8 mouse cellular contexts compared by ENCODE assay signal in genomic region chr11:97328148-97328547, GRCm38 (mm10). TPM values are rescaled to one million over a fixed set of nuclear protein-coding genes. Genes with fewer than 3 reads are reported as not detected.
A peak's percentile ranks its signal among the peaks of the same experiment; 100 is the strongest.
DNase-seq lines count a peak whose midpoint lies in the region; ATAC-seq and TF ChIP-seq lines count a peak whose summit lies in the region.
"Had no signal": no experiment of that assay in that cellular context is flagged by ENCODE, and none has a peak within 500 bp of the region (broad histone marks: within the 10 kb centered on the region; RNA-seq: fewer than 3 reads in every experiment).

No protein-coding gene starts in this region.

- no peak overlapping the region for H3K9ac ChIP-seq in limb, embryonic 13.5 days
- H3K9ac ChIP-seq: heart, embryonic 15.5 days had no signal

- H3K27ac ChIP-seq in layer of hippocampus, adult 2 months = peak overlapping the region; percentile 39; the same call in 1 of the 2 replicates
- H3K27ac ChIP-seq in limb, embryonic 13.5 days = no peak overlapping the region
- H3K27ac ChIP-seq: heart, embryonic 15.5 days had no signal

- H3K27me3 ChIP-seq in limb, embryonic 13.5 days = no peaks in the 10 kb centered on the region
- H3K27me3 ChIP-seq: heart, embryonic 15.5 days had no signal

- no peak overlapping the region for H3K4me3 ChIP-seq in layer of hippocampus, adult 2 months
- no peak overlapping the region for H3K4me3 ChIP-seq in limb, embryonic 13.5 days
- H3K4me3 ChIP-seq: heart, embryonic 15.5 days had no signal

- no peak overlapping the region for H3K4me2 ChIP-seq in limb, embryonic 13.5 days (replicated peaks)
- H3K4me2 ChIP-seq: heart, embryonic 15.5 days had no signal

- TF ChIP-seq CTCF in layer of hippocampus, adult 2 months (conservative IDR thresholded peaks at IDR 0.05) = peak; percentile 95
- peak; percentile 93 for TF ChIP-seq CTCF in brain, embryonic 14.5 days (IDR thresholded peaks at IDR 0.05; ENCODE audit: borderline replicate concordance, extremely low read depth, insufficient read depth, insufficient read length)

- no peak for TF ChIP-seq POLR2A in brain, embryonic 14.5 days (IDR thresholded peaks at IDR 0.05; ENCODE audit: borderline replicate concordance, extremely low read depth, insufficient read depth, insufficient read length, poor library complexity, severe bottlenecking)

- ATAC-seq in granulocyte monocyte progenitor cell, adult 5-6 weeks (replicated peaks; ENCODE audit: poor library complexity, severe bottlenecking) = peak; percentile 63
- 0 out of 2 replicates have a peak, but pooled peaks have one; percentile 32 for ATAC-seq in limb, embryonic 13.5 days (ENCODE audit: low FRiP score, low read depth)

- peaks cover 7% of the 10 kb centered on the region; the same call in 1 of the 2 replicates for H3K4me1 ChIP-seq in limb, embryonic 13.5 days
- H3K4me1 ChIP-seq: heart, embryonic 15.5 days had no signal

- 32% methylated on average over 9 of the region's 9 CpGs for WGBS in limb, embryonic 13.5 days

- DNase-seq in layer of hippocampus, adult 2 months (ENCODE audit: low spot score in 2 of 2) = peak; percentile 44 to 67
- DNase-seq in layer of hippocampus, adult 9-11 months = no peak
- DNase-seq in MEL-GATA-1-ER (ENCODE audit: extremely low read depth, low read depth) = peak; percentile 30
- peak; percentile 77 for DNase-seq in brain, embryonic 14.5 days (ENCODE audit: low read depth)
- peak; percentile 68 to 78 for DNase-seq in right cerebral cortex, adult 2 months (ENCODE audit: low spot score in 2 of 2)

- peaks cover 75% of the 10 kb centered on the region for H3K36me3 ChIP-seq in limb, embryonic 13.5 days

- no peaks in the 10 kb centered on the region for H3K9me3 ChIP-seq in limb, embryonic 13.5 days
- H3K9me3 ChIP-seq: heart, embryonic 15.5 days had no signal

RNA-seq across cellular contexts. Expression of gene Mrpl45, which starts 12.6 kb away (rescaled TPM):
- 10 to 100 TPM; 24.9 to 30.3 TPM for total RNA-seq in layer of hippocampus, adult 2 months (2021)
- polyA plus RNA-seq in brain, embryonic 14.5 days (2012; rRNA removed) = 25.4 and 26.1 TPM in 2 replicates
- 26.6 and 36.0 TPM in 2 replicates for total RNA-seq in granulocyte monocyte progenitor cell, adult 5-6 weeks (2014; fragmentation: Nextera tagmentation)
- 25.7 and 26.6 TPM in 2 replicates for total RNA-seq in granulocyte monocyte progenitor cell, adult 5-6 weeks (2017)
- 42.5 and 45.8 TPM in 2 replicates for polyA plus RNA-seq in limb, embryonic 13.5 days (2015; fragmentation: Nextera tagmentation; extraction: Ambion mirVana)

RNA-seq across cellular contexts. Expression of gene Gpr179, which starts 23.7 kb away (rescaled TPM):
- under 1 TPM; 0.20 to 0.33 TPM for total RNA-seq in layer of hippocampus, adult 2 months (2021)
- 0.26 and 0.41 TPM in 2 replicates for polyA plus RNA-seq in brain, embryonic 14.5 days (2012; rRNA removed)
- total RNA-seq in granulocyte monocyte progenitor cell, adult 5-6 weeks (2014; fragmentation: Nextera tagmentation) = 0.71 TPM in 1 of 2 replicates, not detected in the other
- total RNA-seq in granulocyte monocyte progenitor cell, adult 5-6 weeks (2017) = 0.10 and 0.17 TPM in 2 replicates
- polyA plus RNA-seq in limb, embryonic 13.5 days (2015; fragmentation: Nextera tagmentation; extraction: Ambion mirVana) = 0.04 and 0.09 TPM in 2 replicates

RNA-seq across cellular contexts. Expression of gene Socs7, which starts 34.2 kb away (rescaled TPM):
- 10 to 100 TPM; 79.5 to 79.7 TPM for total RNA-seq in layer of hippocampus, adult 2 months (2021)
- polyA plus RNA-seq in brain, embryonic 14.5 days (2012; rRNA removed) = 31.2 and 37.1 TPM in 2 replicates
- total RNA-seq in granulocyte monocyte progenitor cell, adult 5-6 weeks (2014; fragmentation: Nextera tagmentation) = 5.5 and 6.3 TPM in 2 replicates
- total RNA-seq in granulocyte monocyte progenitor cell, adult 5-6 weeks (2017) = 7.9 and 9.5 TPM in 2 replicates
- 4.4 and 4.9 TPM in 2 replicates for polyA plus RNA-seq in limb, embryonic 13.5 days (2015; fragmentation: Nextera tagmentation; extraction: Ambion mirVana)

RNA-seq across cellular contexts. Expression of gene Npepps, which starts 47.7 kb away (rescaled TPM):
- 100 to 1,000 TPM; 142 to 151 TPM for total RNA-seq in layer of hippocampus, adult 2 months (2021)
- 96.2 and 124 TPM in 2 replicates for polyA plus RNA-seq in brain, embryonic 14.5 days (2012; rRNA removed)
- total RNA-seq in granulocyte monocyte progenitor cell, adult 5-6 weeks (2014; fragmentation: Nextera tagmentation) = 46.9 and 69.3 TPM in 2 replicates
- 21.6 and 31.3 TPM in 2 replicates for total RNA-seq in granulocyte monocyte progenitor cell, adult 5-6 weeks (2017)
- 90.8 and 96.0 TPM in 2 replicates for polyA plus RNA-seq in limb, embryonic 13.5 days (2015; fragmentation: Nextera tagmentation; extraction: Ambion mirVana)

Comparison
In these comparisons a context has a peak if more than half of its experiments do, and no peak if none do; other contexts are left out.
1. RNA of gene Socs7, which starts 34.2 kb away (total RNA-seq): 79.5 to 79.7 TPM in layer of hippocampus, adult 2 months; 5.5 to 9.5 TPM in granulocyte monocyte progenitor cell, adult 5-6 weeks; every median in the first group is over 4 times any median in the second.